Mouse (Mus musculus): ENCODE data around the gene Traf6. TPM values are rescaled to one million over a fixed set of nuclear protein-coding genes. Genes with fewer than 3 reads are reported as not detected.

Gene Traf6
- polyA plus RNA-seq (2015; fragmentation: Nextera tagmentation; extraction: Ambion mirVana), result 5.4 and 6.2 TPM in 2 replicates

- Histone ChIP-seq H3K36me3 (ENCODE audit: insufficient read depth, low read length) (no peaks in the 10 kb centered on the region), H3K4me2 (replicated peaks; ENCODE audit: low read depth, low read length) (peak within 1 kb of the TSS; percentile 79), H3K9ac (replicated peaks; ENCODE audit: low read depth) (peak within 1 kb of the TSS; percentile 92), H3K27ac (ENCODE audit: low read length) (peak within 1 kb of the TSS; percentile 47; the same call in 1 of the 2 replicates), H3K4me3 (ENCODE audit: low read depth, low read length) (peak within 1 kb of the TSS; percentile 94), H3K27me3 (replicated peaks; ENCODE audit: insufficient read depth, low read length) (no peaks in the 10 kb centered on the region), H3K4me1 (ENCODE audit: insufficient read depth, low read depth, low read length) (no peaks in the 10 kb centered on the region), H3K9me3 (ENCODE audit: low read length) (no peaks in the 10 kb centered on the region)
- under 1% methylated on average over 55 of the region's 68 CpGs for WGBS
- peak; percentile 84 for TF ChIP-seq CTCF (IDR thresholded peaks at IDR 0.05)
- TF ChIP-seq EP300 (IDR thresholded peaks at IDR 0.05), result no peak
- peak; percentile 95 for DNase-seq (ENCODE audit: low spot score)
- peak; percentile 99 for ATAC-seq
These were observed at the start of gene Traf6 for GRCm38 (mm10) chr2:101678236-101679021. Gene Traf6 (plus strand): TSS chr2:101678429.

DNA sequence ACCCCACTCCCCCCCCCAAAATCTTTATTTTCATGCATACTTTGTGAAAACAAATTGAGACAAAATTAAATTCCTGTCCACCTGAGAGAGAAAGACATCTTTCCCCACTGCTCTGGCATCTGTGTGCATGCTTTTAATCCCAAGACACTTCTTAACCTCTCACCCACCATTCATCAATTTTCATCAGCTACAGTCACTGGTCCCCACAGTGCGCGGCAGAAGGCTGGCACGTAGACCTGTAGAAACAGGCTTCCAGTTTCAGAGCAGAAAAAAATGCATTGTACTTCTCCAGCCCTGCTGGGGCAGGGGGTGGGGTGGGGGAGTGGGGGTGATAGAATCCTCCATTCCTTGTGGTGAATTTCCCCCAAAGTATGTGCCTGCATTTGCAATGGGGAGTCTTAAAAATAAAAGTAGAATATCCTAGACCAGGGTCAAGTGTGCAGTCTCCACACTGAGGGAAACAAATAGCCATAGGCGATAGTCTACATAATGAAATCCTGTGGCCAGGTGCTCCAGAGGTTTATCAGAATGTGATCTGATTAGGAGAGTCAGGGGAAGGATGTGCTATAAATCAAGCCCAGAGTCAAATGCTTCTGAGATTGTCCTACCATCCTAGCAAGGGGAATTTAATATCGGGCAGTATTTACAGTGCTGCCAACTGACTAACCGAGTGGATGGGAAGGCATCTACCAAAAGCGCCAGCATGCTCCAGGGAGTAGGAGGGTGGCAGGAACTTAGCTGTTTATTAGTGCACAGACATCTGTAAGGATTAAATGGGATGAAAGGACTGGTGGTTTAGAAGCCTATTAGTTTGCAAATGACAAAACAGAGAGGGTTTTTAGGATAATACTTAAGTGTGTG, 39.0 kb upstream of the Traf6 start:
- H3K27ac ChIP-seq (ENCODE audit: low read length), result no peak overlapping the region
- TF ChIP-seq CTCF (IDR thresholded peaks at IDR 0.05) (no peak), EP300 (IDR thresholded peaks at IDR 0.05) (no peak)
- 35% methylated on average over 7 of the region's 7 CpGs for WGBS
- DNase-seq (ENCODE audit: low spot score), result no peak
- no peak for ATAC-seq
- H3K4me3 ChIP-seq (ENCODE audit: low read depth, low read length), result no peak overlapping the region
- no peaks in the 10 kb centered on the region for H3K9me3 ChIP-seq (ENCODE audit: low read length)
- H3K4me2 ChIP-seq (replicated peaks; ENCODE audit: low read depth, low read length), result no peak overlapping the region
- H3K27me3 ChIP-seq (replicated peaks; ENCODE audit: insufficient read depth, low read length), result no peaks in the 10 kb centered on the region
- H3K9ac ChIP-seq (replicated peaks; ENCODE audit: low read depth), result no peak overlapping the region
- H3K36me3 ChIP-seq (ENCODE audit: insufficient read depth, low read length), result no peaks in the 10 kb centered on the region
- H3K4me1 ChIP-seq (ENCODE audit: insufficient read depth, low read depth, low read length), result no peaks in the 10 kb centered on the region

GRCm38 (mm10) chr2:101639840-101640350, 38.3 kb upstream of the Traf6 start:
- WGBS, result 82% methylated on average over 3 of the region's 3 CpGs
- Histone ChIP-seq H3K27ac (ENCODE audit: low read length) (no peak overlapping the region), H3K9ac (replicated peaks; ENCODE audit: low read depth) (no peak overlapping the region), H3K4me1 (ENCODE audit: insufficient read depth, low read depth, low read length) (no peaks in the 10 kb centered on the region), H3K4me3 (ENCODE audit: low read depth, low read length) (no peak overlapping the region), H3K27me3 (replicated peaks; ENCODE audit: insufficient read depth, low read length) (no peaks in the 10 kb centered on the region), H3K36me3 (ENCODE audit: insufficient read depth, low read length) (no peaks in the 10 kb centered on the region), H3K4me2 (replicated peaks; ENCODE audit: low read depth, low read length) (no peak overlapping the region), H3K9me3 (ENCODE audit: low read length) (no peaks in the 10 kb centered on the region)
- no peak for ATAC-seq
- DNase-seq (ENCODE audit: low spot score), result no peak
- TF ChIP-seq CTCF (IDR thresholded peaks at IDR 0.05) (no peak), EP300 (IDR thresholded peaks at IDR 0.05) (no peak)

GRCm38 (mm10) chr2:101645841-101646240, 32.4 kb upstream of the Traf6 start:
- no peak for TF ChIP-seq CTCF (IDR thresholded peaks at IDR 0.05)
- no peak for TF ChIP-seq EP300 (IDR thresholded peaks at IDR 0.05)
- H3K4me2 ChIP-seq (replicated peaks; ENCODE audit: low read depth, low read length), result no peak overlapping the region
- 88% methylated on average over 1 of the region's 1 CpGs for WGBS
- DNase-seq (ENCODE audit: low spot score) (no peak), ATAC-seq (no peak)
- H3K36me3 ChIP-seq (ENCODE audit: insufficient read depth, low read length), result no peaks in the 10 kb centered on the region
- no peak overlapping the region for H3K9ac ChIP-seq (replicated peaks; ENCODE audit: low read depth)
- H3K9me3 ChIP-seq (ENCODE audit: low read length), result no peaks in the 10 kb centered on the region
- no peaks in the 10 kb centered on the region for H3K4me1 ChIP-seq (ENCODE audit: insufficient read depth, low read depth, low read length)
- no peak overlapping the region for H3K4me3 ChIP-seq (ENCODE audit: low read depth, low read length)
- H3K27me3 ChIP-seq (replicated peaks; ENCODE audit: insufficient read depth, low read length), result no peaks in the 10 kb centered on the region
- no peak overlapping the region for H3K27ac ChIP-seq (ENCODE audit: low read length)

GRCm38 (mm10) chr2:101648361-101648760, 29.9 kb upstream of the Traf6 start:
- WGBS, result 81% methylated on average over 2 of the region's 2 CpGs
- Histone ChIP-seq H3K27ac (ENCODE audit: low read length) (no peak overlapping the region), H3K4me2 (replicated peaks; ENCODE audit: low read depth, low read length) (no peak overlapping the region), H3K9me3 (ENCODE audit: low read length) (no peaks in the 10 kb centered on the region), H3K9ac (replicated peaks; ENCODE audit: low read depth) (no peak overlapping the region), H3K27me3 (replicated peaks; ENCODE audit: insufficient read depth, low read length) (no peaks in the 10 kb centered on the region), H3K4me3 (ENCODE audit: low read depth, low read length) (no peak overlapping the region), H3K4me1 (ENCODE audit: insufficient read depth, low read depth, low read length) (no peaks in the 10 kb centered on the region), H3K36me3 (ENCODE audit: insufficient read depth, low read length) (no peaks in the 10 kb centered on the region)
- no peak for TF ChIP-seq CTCF (IDR thresholded peaks at IDR 0.05)
- no peak for TF ChIP-seq EP300 (IDR thresholded peaks at IDR 0.05)
- ATAC-seq, result no peak
- DNase-seq (ENCODE audit: low spot score), result no peak

DNA sequence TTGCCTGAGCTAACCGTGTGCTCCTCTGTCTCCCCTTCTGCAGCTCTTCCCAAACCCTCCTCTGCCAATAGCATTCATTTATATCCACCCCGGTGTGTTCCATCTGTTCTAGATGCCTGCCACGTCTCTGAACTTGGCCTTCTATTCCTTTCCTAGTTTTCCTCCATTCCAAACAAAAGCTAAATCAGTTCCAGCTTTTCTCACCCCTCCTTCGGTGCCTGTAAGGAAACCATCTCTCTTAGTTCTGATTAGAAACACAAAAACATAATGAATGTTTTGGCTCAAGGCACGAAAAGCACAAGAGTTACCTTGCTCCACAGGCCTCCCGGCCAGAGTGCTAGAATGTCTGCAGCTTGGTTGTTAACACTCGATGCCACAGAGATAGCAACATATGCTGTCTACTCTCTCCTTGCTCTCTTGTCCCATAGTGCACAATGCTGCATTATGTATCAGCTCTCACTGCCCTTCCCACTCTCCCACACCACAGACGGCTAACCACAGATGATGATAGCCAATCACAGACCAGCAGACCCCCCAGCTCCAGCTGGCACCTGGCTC, 29.0 kb upstream of the Traf6 start, which contains the start of the genes Rag1 and B230118H07Rik:
Rag1 (minus strand) TSS at position 388 of the 558 bp plus-strand sequence.
B230118H07Rik (minus strand) TSS at position 419 of the 558 bp plus-strand sequence.
- no peak for TF ChIP-seq EP300 (IDR thresholded peaks at IDR 0.05)
- no peak for TF ChIP-seq CTCF (IDR thresholded peaks at IDR 0.05)
- Histone ChIP-seq H3K36me3 (ENCODE audit: insufficient read depth, low read length) (no peaks in the 10 kb centered on the region), H3K4me2 (replicated peaks; ENCODE audit: low read depth, low read length) (no peak within 1 kb of the TSS), H3K27me3 (replicated peaks; ENCODE audit: insufficient read depth, low read length) (no peaks in the 10 kb centered on the region), H3K27ac (ENCODE audit: low read length) (no peak within 1 kb of the TSS), H3K9ac (replicated peaks; ENCODE audit: low read depth) (no peak within 1 kb of the TSS), H3K9me3 (ENCODE audit: low read length) (no peaks in the 10 kb centered on the region), H3K4me1 (ENCODE audit: insufficient read depth, low read depth, low read length) (no peaks in the 10 kb centered on the region), H3K4me3 (ENCODE audit: low read depth, low read length) (no peak within 1 kb of the TSS)
- 36% methylated on average over 8 of the region's 8 CpGs for WGBS
- DNase-seq (ENCODE audit: low spot score), result no peak
- ATAC-seq, result no peak

Measured in lung, postnatal 0 days (tissue).